Mouse (Mus musculus) embryonic stem cell, embryonic (primary cell): ENCODE measurements at regions not wholly inside any gene's neighbourhood (a gene's known extent, or its start where the extent isn't known, plus 50 kb on each side); places are given as distances from the start of the nearest gene placed in this dataset.

Source experiments
- CTCF ChIA-PET, 4 experiments: fragments of 300-600 bp in 2 of 4; fragments of 350-600 bp in 2 of 4; sonication (Branson Sonifier 250); formaldehyde crosslinking; loops; one replicate each; lab custom pipeline; 2022; ENCODE audit warnings: inconsistent platforms in 2 of 4; lab: Charles Lee
- POLR2A ChIA-PET, 4 experiments: fragments of 300-600 bp in 2 of 4; fragments of 350-600 bp in 2 of 4; sonication (Branson Sonifier 250); formaldehyde crosslinking; loops; one replicate each; lab custom pipeline; 2022; ENCODE audit warnings: antibody characterized with exemption in 4 of 4, inconsistent platforms in 1 of 4; lab: Charles Lee

- ChIA-PET POLR2A (no interaction called here), CTCF (no interaction called here)
These were observed 214.3 kb upstream of the F930015N05Rik start for GRCm38 (mm10) chr11:64650571-64651282.

- ChIA-PET POLR2A (interaction anchor here in 1 of 4 experiments (0.6 kb wide), 1 partner anchor 367 kb away, joined by 3 read pairs; no protein-coding TSS in a partner anchor), CTCF (interaction anchor here in 1 of 4 experiments (0.7 kb wide), 1 partner anchor 102 kb away, joined by 4 read pairs; no protein-coding TSS in a partner anchor)
These were observed 216.4 kb upstream of the F930015N05Rik start for GRCm38 (mm10) chr11:64652811-64653210.

DNA sequence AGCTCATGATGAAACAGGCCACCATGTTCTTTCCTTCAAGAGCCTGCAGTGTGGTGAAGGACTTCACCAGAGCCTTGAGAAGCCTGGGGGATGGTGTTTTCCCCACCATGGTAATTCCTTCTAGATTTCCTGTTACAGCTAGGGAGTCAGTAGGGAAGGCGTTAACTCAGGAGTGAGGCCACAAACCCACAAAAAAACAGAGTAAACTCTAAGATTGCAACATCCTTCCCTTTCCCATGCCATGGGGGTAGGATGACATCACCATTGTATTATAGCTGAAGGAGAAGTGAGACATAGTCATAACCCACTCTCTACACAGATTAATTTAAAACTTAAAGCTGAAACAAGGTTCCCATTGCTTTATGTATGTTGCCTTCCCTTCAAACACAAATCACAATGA lies 218.7 kb upstream of the F930015N05Rik start:
- ChIA-PET CTCF (no interaction called here), POLR2A (no interaction called here)

- CTCF ChIA-PET: no interaction called here
- POLR2A ChIA-PET: no interaction called here
These were observed 226.7 kb upstream of the F930015N05Rik start for GRCm38 (mm10) chr11:64663166-64663565.

GRCm38 (mm10) chr11:64667010-64667409 lies 230.6 kb upstream of the F930015N05Rik start:
- ChIA-PET CTCF (no interaction called here), POLR2A (no interaction called here)

GRCm38 (mm10) chr11:64667521-64667920 lies 231.1 kb upstream of the F930015N05Rik start:
- CTCF ChIA-PET: no interaction called here
- POLR2A ChIA-PET: no interaction called here

DNA sequence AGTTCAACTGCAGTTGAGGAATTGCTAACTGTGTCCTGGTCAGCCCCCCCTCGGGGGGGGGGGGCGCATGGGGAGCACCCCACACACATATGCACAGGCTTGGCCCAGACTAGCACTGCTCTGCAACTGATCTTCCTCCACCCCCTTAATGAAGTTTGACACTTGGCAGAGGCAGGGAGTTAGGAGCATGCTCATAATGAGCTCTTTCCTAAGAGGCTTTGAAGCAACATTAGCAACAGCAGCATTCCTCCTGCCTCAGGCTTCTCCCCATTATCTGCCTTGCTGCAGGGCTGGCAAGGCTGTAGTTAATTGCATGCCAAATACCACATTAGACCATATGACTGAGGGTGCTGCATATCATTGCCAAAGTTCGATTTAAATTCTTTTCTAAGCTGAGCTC lies 235.4 kb upstream of the F930015N05Rik start:
- ChIA-PET POLR2A (interaction anchor here in 1 of 4 experiments (0.6 kb wide), 1 partner anchor 394 kb away, joined by 3 read pairs; no protein-coding TSS in a partner anchor), CTCF (no interaction called here)

DNA sequence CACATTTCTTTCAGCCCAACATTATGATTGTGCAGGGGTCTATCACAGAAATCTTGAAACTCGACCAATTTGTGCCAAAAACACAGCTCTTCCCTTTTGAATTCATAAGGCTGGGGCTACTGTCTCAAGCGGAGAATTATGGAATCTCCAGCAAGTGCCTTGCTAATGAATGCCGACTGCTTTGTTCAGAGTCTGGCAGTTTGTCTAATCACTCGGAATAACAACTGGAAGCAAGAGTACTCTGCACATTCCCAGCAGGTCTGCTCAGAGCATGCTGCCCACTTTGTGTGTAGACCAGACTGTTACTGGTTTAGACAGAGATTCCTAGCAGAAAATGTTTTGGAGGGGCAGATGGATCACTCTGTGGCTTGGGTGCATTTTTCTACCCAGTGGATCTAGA lies 237.1 kb upstream of the F930015N05Rik start:
- ChIA-PET POLR2A (no interaction called here), CTCF (no interaction called here)

DNA sequence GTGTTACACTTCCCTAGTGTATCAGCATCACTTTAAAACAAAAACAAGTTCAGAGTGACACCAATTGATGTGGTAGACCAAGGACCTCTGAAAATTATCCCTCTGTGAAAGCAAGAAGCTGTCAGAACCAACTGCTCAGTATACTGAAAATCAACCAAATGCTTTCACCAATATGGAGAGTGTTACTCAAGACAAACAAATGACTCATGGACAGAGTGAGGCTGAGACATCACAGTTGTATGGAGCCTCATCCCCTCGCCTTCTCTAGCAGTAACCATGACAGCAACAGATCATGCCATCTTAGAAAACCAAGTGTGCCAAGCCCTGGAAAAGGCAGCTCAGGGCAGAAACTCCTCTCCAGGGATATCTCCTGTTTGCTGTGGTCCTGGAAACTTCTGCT lies 267.3 kb upstream of the F930015N05Rik start:
- ChIA-PET CTCF (interaction anchor here in 2 of 4 experiments (0.6 to 1.5 kb wide), 2 partner anchors 15 to 259 kb away, joined by 3 to 5 read pairs; no protein-coding TSS in a partner anchor), POLR2A (interaction anchor here in 2 of 4 experiments (0.8 to 0.9 kb wide), 2 partner anchors 14 to 163 kb away, joined by 3 to 4 read pairs; no protein-coding TSS in a partner anchor)

- POLR2A ChIA-PET: no interaction called here
- CTCF ChIA-PET: no interaction called here
These were observed 267.0 kb upstream of the Elac2 start for GRCm38 (mm10) chr11:64711801-64712200.

DNA sequence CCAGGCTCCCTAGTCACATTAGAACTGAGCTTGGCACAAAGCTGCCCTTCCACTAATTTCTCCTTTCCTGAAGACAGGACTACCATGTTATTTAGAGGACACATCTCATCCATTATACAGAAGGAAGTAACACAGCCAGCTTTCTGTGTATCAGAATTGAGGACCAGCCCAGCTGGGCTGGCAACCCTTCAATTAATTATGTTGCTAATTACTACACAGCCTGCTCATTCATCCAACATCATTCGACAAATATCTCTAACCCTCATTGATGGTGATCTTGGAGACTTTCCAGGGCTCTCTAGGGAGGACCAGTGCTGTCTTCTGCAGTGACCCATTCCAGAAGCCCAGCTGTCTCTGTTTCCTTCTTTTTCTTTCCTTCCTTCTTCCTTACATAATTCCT lies 263.7 kb upstream of the Elac2 start:
- ChIA-PET CTCF (no interaction called here), POLR2A (interaction anchor here in 1 of 4 experiments (0.8 kb wide), 1 partner anchor 13 kb away, joined by 3 read pairs; no protein-coding TSS in a partner anchor)

- ChIA-PET CTCF (interaction anchor here (0.5 to 1.4 kb wide), 17 partner anchors 10 to 1326 kb away, joined by 3 to 8 read pairs (median 3); no protein-coding TSS in a partner anchor), POLR2A (interaction anchor here in 1 of 4 experiments (0.6 to 1.0 kb wide), 2 partner anchors 14 to 834 kb away, joined by 4 read pairs; no protein-coding TSS in a partner anchor)
These were observed 260.3 kb upstream of the Elac2 start for GRCm38 (mm10) chr11:64718316-64719085.

DNA sequence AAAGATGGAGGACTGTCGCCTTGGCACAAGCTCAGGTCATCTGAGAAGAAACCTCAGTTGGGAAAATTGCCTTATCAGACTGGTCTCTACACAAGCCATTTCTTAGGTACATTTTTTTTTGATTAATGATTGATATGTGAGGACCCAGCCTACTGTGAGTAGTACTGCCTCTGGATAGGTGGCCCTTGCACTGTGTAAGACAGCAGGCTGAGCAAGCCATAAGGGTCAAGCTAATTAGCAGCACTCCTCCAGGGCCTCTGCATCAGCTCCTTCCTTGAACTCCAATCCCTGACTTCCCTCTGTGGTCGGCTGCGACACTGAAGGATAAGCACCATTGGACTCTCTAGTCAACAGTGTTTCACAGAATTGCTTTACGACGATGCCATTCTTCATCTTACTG lies 252.6 kb upstream of the Elac2 start:
- CTCF ChIA-PET: no interaction called here
- POLR2A ChIA-PET: interaction anchor here in 1 of 4 experiments (0.7 kb wide), 1 partner anchor 1530 kb away, joined by 5 read pairs; no protein-coding TSS in a partner anchor

DNA sequence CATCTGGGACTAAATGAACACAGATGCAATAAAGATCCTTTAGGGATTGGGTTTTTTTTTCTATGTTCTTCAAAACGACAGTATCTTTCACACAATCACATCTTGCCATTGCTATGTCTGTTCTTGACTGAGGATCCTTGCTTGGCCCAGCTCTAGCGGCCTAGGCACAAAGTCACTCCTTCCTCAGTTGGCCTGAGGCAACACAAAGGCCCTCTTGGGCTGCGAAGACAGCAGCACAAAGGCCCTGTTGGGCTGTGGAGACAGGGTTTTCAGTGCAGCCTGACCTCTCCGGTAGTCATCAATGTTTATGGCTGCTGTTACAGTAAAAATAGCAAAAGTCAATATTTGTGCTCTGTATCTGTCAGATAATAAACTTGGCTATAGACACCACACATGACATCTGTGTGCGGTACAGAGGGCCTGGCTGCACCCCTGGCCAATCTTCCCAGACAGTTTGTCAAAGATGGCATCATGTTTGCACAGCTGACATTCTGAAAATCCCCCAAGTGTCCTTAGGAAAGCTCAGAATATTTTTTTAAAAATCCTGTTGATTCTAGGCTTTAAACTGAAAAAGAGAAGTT lies 250.9 kb upstream of the Elac2 start:
- ChIA-PET CTCF (no interaction called here), POLR2A (interaction anchor here in 1 of 4 experiments (0.5 kb wide), 1 partner anchor 13 kb away, joined by 3 read pairs; no protein-coding TSS in a partner anchor)

DNA sequence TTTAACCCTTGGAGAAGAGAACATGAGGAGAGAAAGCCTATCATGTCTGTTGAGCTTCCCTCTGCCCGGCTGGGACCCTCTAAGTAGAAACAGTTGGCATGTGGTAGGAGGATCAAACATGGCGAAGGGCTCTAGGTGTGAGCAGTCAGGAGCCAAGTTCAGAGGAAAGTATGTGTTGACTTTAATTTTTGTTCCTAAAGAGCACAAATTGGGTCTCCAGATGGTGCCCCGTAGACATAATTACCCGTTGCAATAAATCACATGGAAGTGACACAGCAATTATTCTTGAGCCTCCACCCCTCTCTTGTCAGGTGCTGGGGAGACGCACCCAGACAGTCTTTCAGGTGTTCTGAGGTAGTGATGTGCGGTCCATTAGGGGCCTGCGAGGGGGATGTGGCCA lies 239.9 kb upstream of the Elac2 start:
- ChIA-PET CTCF (no interaction called here), POLR2A (interaction anchor here in 1 of 4 experiments (0.5 kb wide), 1 partner anchor 423 kb away, joined by 3 read pairs; no protein-coding TSS in a partner anchor)

DNA sequence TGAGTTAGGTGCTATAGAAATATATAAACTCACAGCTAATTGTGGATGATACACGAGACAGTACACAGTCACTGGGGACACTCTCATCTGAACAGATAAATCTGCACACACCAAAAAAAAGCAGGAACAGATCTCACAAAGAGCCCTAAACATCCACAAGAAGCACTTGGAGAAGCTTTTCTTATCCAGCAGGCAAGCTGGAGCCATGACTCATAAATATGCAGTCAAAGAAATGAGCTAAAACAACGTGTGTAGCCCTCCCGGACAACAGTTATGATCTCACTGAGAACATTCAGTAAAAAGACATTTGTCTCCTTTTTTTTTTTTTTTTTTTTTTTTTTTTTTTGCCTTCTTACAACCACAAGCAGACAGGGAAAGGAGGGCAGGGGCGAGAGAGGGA lies 235.1 kb upstream of the Elac2 start:
- ChIA-PET CTCF (interaction anchor here in 1 of 4 experiments (0.6 kb wide), 2 partner anchors 927 to 1080 kb away, joined by 4 to 8 read pairs; no protein-coding TSS in a partner anchor), POLR2A (interaction anchor here in 1 of 4 experiments (0.6 kb wide), 1 partner anchor 226 kb away, joined by 5 read pairs; no protein-coding TSS in a partner anchor)

- ChIA-PET CTCF (no interaction called here), POLR2A (no interaction called here)
These were observed 232.7 kb upstream of the Elac2 start for GRCm38 (mm10) chr11:64746146-64746545.

DNA sequence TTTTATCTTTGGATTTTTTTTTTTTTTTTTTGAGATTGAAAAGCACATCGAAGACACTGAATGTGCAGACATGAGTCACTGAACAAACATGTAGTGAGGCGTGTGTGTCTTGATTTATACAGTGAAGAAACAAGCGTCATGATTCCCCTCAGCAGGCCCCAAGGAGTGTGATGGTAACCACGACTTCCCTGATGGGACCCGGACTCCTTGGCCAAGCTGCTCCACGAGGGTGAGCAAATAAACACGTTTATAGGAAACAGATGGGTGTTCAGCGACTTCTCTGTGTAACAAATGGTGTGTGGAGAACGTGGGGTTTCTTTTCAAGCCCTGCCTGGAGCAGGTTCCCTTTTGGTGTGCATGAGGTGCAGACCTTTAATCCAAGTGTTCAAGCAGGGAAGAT lies 228.9 kb upstream of the Elac2 start:
- ChIA-PET POLR2A (interaction anchor here in 1 of 4 experiments (0.7 kb wide), 1 partner anchor 144 kb away, joined by 3 read pairs; no protein-coding TSS in a partner anchor), CTCF (interaction anchor here in 1 of 4 experiments (0.7 kb wide), 1 partner anchor 875 kb away, joined by 9 read pairs; no protein-coding TSS in a partner anchor)

- ChIA-PET CTCF (interaction anchor here in 1 of 4 experiments (1.1 kb wide), 1 partner anchor 216 kb away, joined by 4 read pairs; no protein-coding TSS in a partner anchor), POLR2A (no interaction called here)
These were observed 226.5 kb upstream of the Elac2 start for GRCm38 (mm10) chr11:64752299-64752698.
